Mouse (Mus musculus) thymus, adult 2 months (tissue): ENCODE data around the gene Cnot2.

Source experiments
- CTCF ChIP-seq: fragments of 200-500 bp; IDR thresholded peaks from 2 replicates; pipeline ENCODE4 v1.5.1; 2012; ENCODE audit warnings: mild to moderate bottlenecking, control low read depth, low read length, moderate library complexity, borderline replicate concordance; ENCODE audit not compliant: control insufficient read depth, poor library complexity, insufficient read depth; ENCODE audit errors: extremely low read depth
- POLR2A ChIP-seq: fragments of 200-500 bp; IDR thresholded peaks from 2 replicates; pipeline ENCODE4 v1.6.1; 2012; ENCODE audit warnings: mild to moderate bottlenecking, low read length, control low read depth, moderate library complexity; ENCODE audit not compliant: control insufficient read depth, poor library complexity, insufficient read depth; ENCODE audit errors: extremely low read depth

- TF ChIP-seq CTCF: no peak
- TF ChIP-seq POLR2A: no peak
Observed at GRCm38 (mm10) chr10:116446040-116446439, 135.3 kb downstream of the Cnot2 start.
